Mouse (Mus musculus) liver, embryonic 15.5 days (tissue): ENCODE measurements around the gene Crb3. TPM values are rescaled to one million over a fixed set of nuclear protein-coding genes. Genes with fewer than 3 reads are reported as not detected.

Experiments
- ATAC-seq: fragments of 200-750 bp; cut with Nextera tagmentation; 2 replicates; pipeline ENCODE4 v1.8.0; 2017; ENCODE audit warnings: moderate number of reproducible peaks, mild to moderate bottlenecking, moderate library complexity; ENCODE audit not compliant: insufficient read depth
- H3K27ac ChIP-seq: fragments of 300-500 bp; sonication (generic); replicated peaks from 2 replicates; pipeline ENCODE4 v1.5.1; 2015; ENCODE audit warnings: mild to moderate bottlenecking, inconsistent platforms
- H3K27me3 ChIP-seq: fragments of 300-500 bp; sonication (generic); 2 replicates; pipeline ENCODE4 v1.6.1; 2015; ENCODE audit warnings: mild to moderate bottlenecking, inconsistent platforms
- H3K36me3 ChIP-seq: fragments of 300-500 bp; sonication (generic); replicated peaks from 2 replicates; pipeline ENCODE4 v1.6.1; 2015; ENCODE audit warnings: moderate library complexity, mild to moderate bottlenecking, inconsistent platforms
- H3K4me1 ChIP-seq: fragments of 300-500 bp; sonication (generic); replicated peaks from 2 replicates; pipeline ENCODE4 v1.6.1; 2015; ENCODE audit warnings: inconsistent platforms
- H3K4me2 ChIP-seq: fragments of 300-500 bp; sonication (generic); 2 replicates; pipeline ENCODE4 v1.6.1; 2015; ENCODE audit warnings: moderate library complexity, mild to moderate bottlenecking, inconsistent platforms
- H3K4me3 ChIP-seq: fragments of 300-500 bp; sonication (generic); replicated peaks from 2 replicates; pipeline ENCODE4 v1.5.1; 2015; ENCODE audit warnings: mild to moderate bottlenecking, inconsistent platforms
- H3K9ac ChIP-seq: fragments of 300-500 bp; sonication (generic); 2 replicates; pipeline ENCODE4 v1.6.1; 2015; ENCODE audit warnings: moderate library complexity, mild to moderate bottlenecking, inconsistent platforms
- H3K9me3 ChIP-seq: fragments of 300-500 bp; sonication (generic); replicated peaks from 2 replicates; pipeline ENCODE4 v1.6.1; 2016; ENCODE audit warnings: inconsistent platforms
- WGBS: fragments of 180-500 bp; shearing (Covaris S2); methylation state at CpG from one replicate; pipeline ENCODE4 v1.1.7; 2015; ENCODE audit warnings: mixed read lengths; ENCODE audit not compliant: insufficient replicate concordance; 5-methylcytosine and 5-hydroxymethylcytosine counted together
- polyA plus RNA-seq: library from polyadenylated mRNA; unstranded; fragments of >200 nt; fragmentation: Nextera tagmentation; extraction: Ambion mirVana; gene quantifications from 2 replicates; pipeline ENCODE4 v1.2.1, GENCODE M21; 2015

The Crb3 gene
- polyA plus RNA-seq, 1 experiment from 2014 or later = 11.2 TPM

- H3K36me3 ChIP-seq = no peaks in the 10 kb centered on the region
- no peak overlapping the region for H3K4me2 ChIP-seq
- WGBS = 65% methylated on average over 5 of the region's 5 CpGs
- H3K27me3 ChIP-seq = peaks cover 45% of the 10 kb centered on the region
- ATAC-seq = no peak
- H3K4me3 ChIP-seq = no peak overlapping the region
- H3K4me1 ChIP-seq = peaks cover 10% of the 10 kb centered on the region
- no peaks in the 10 kb centered on the region for H3K9me3 ChIP-seq
- no peak overlapping the region for H3K27ac ChIP-seq
- H3K9ac ChIP-seq = no peak overlapping the region
Observed at GRCm38 (mm10) chr17:57107064-57107463, 48.2 kb downstream of the Crb3 start.

GRCm38 (mm10) chr17:57108040-57108665, 49.2 kb downstream of the Crb3 start:
- no peaks in the 10 kb centered on the region for H3K9me3 ChIP-seq
- H3K4me2 ChIP-seq = no peak overlapping the region
- no peak for ATAC-seq
- H3K4me1 ChIP-seq = peaks cover 10% of the 10 kb centered on the region
- H3K27me3 ChIP-seq = peaks cover 45% of the 10 kb centered on the region
- 56% methylated on average over 7 of the region's 7 CpGs for WGBS
- no peak overlapping the region for H3K4me3 ChIP-seq
- no peaks in the 10 kb centered on the region for H3K36me3 ChIP-seq
- no peak overlapping the region for H3K9ac ChIP-seq
- H3K27ac ChIP-seq = no peak overlapping the region

DNA sequence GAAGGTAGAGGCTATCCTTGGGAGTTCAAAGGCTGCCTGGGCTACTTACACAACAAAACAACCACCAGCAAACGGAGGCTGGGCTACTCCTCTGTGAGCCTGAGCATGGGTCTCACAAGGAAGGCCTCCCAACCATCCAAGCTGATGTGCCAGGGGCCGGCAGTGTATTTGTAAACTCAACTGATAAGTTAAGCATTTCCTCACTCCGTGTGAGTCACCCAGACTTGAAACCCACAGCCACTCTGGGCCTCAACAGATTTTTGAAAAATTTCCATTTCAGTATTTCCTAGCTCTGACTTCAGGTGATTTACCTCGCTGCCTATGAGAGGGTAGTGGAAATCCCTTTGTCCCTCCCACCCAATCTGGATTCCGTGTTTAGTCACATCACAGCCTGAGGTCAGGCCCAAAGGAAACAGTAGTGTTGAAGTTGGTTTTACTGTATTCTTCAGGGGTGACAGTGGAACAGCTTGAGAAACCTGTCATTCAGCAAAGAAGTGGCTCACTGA, 49.8 kb downstream of the Crb3 start:
- Histone ChIP-seq H3K9ac (no peak overlapping the region), H3K36me3 (no peaks in the 10 kb centered on the region), H3K4me1 (peaks cover 10% of the 10 kb centered on the region), H3K27ac (no peak overlapping the region), H3K9me3 (no peaks in the 10 kb centered on the region), H3K4me3 (no peak overlapping the region), H3K4me2 (no peak overlapping the region), H3K27me3 (peaks cover 43% of the 10 kb centered on the region)
- 39% methylated on average over 5 of the region's 5 CpGs for WGBS
- ATAC-seq = no peak

DNA sequence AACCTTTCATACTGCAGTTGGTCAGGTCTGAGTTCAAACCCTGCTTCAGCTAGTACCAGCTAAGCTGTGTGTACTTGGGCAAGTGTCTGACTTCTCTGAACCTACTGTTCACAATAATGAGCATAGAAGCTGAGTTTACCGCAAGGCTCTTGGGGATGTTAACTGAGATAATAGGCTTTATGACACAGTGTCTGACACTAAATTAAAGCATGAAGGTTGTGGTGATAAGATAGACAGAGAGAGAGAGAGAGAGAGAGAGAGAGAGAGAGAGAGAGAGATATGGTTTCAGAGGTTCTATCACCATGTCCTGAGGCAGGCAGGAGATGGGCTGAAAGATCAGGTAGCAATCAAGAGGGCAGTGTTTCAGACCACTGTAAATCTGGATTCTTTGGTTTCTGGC, 51.1 kb downstream of the Crb3 start:
- Histone ChIP-seq H3K27ac (no peak overlapping the region), H3K9ac (no peak overlapping the region), H3K4me1 (peaks cover 10% of the 10 kb centered on the region), H3K27me3 (peaks cover 41% of the 10 kb centered on the region), H3K4me3 (no peak overlapping the region), H3K36me3 (no peaks in the 10 kb centered on the region), H3K9me3 (no peaks in the 10 kb centered on the region), H3K4me2 (no peak overlapping the region)
- WGBS = 22% methylated on average over 1 of the region's 1 CpGs
- ATAC-seq = no peak

DNA sequence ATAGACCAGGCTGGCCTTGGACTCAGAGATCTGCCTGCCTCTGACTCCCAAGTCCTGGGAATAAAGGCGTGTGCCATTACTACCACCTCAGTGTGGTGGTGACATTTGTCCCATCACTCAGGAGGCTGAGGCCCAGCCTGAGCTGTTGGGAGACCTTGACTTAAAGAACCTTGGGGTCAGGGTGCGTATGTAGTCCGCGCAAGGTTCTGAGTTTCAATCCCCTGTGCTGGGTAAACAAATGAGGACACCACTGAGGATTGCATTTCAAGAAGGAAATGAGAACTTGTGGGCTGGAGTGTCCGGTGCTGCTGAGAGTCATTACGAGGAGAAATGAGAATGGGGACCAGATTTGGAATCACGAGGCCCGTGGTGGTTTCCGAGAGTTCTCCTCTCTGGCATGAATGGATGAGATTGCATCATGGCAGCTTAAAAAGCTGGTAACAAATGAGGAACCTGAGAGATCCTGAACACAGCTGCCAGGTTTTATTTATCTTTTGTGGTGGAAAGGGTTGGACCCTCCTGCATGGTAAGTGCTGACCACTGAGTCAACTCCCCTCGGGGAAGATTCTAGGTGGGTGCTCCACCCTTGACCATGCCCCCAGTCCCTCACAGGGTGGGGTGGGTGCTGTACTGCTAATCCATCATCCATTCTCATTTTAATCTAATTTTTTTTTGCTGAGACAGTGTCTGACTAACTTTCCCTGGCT, 54.0 kb downstream of the Crb3 start:
- H3K9ac ChIP-seq = no peak overlapping the region
- H3K4me3 ChIP-seq = no peak overlapping the region
- H3K27ac ChIP-seq = no peak overlapping the region
- no peaks in the 10 kb centered on the region for H3K4me1 ChIP-seq
- peaks cover 24% of the 10 kb centered on the region for H3K27me3 ChIP-seq
- H3K9me3 ChIP-seq = no peaks in the 10 kb centered on the region
- H3K4me2 ChIP-seq = no peak overlapping the region
- 51% methylated on average over 10 of the region's 10 CpGs for WGBS
- ATAC-seq = no peak
- H3K36me3 ChIP-seq = no peaks in the 10 kb centered on the region

Other genes with a start within 250 kb of the Crb3 start
- 11.9 and 14.6 TPM in 2 replicates for gene Rfx2, start 228.1 kb upstream of the Crb3 start, polyA plus RNA-seq
- gene Acsbg2, start 184.7 kb upstream of the Crb3 start, polyA plus RNA-seq = not detected in 2 replicates
- gene 1700061G19Rik, start 183.6 kb upstream of the Crb3 start, polyA plus RNA-seq = 0.03 and 0.07 TPM in 2 replicates
- gene Mllt1, start 123.7 kb upstream of the Crb3 start, polyA plus RNA-seq = 9.0 and 10.2 TPM in 2 replicates
- gene Acer1, start 77.0 kb upstream of the Crb3 start, polyA plus RNA-seq = not detected in 2 replicates
- 67.8 and 75.8 TPM in 2 replicates for gene Clpp, start 68.8 kb upstream of the Crb3 start, polyA plus RNA-seq
- 15.4 and 17.0 TPM in 2 replicates for gene Alkbh7, start 61.8 kb upstream of the Crb3 start, polyA plus RNA-seq
- gene Pspn, start 59.1 kb upstream of the Crb3 start, polyA plus RNA-seq = not detected in 2 replicates
- gene Gtf2f1, start 47.8 kb upstream of the Crb3 start, polyA plus RNA-seq = 46.8 and 48.8 TPM in 2 replicates
- 0.20 and 0.36 TPM in 2 replicates for gene Gm17949, start 47.6 kb upstream of the Crb3 start, polyA plus RNA-seq
- gene Khsrp, start 27.6 kb upstream of the Crb3 start, polyA plus RNA-seq = 20.9 and 21.4 TPM in 2 replicates
- gene Slc25a41, start 17.5 kb upstream of the Crb3 start, polyA plus RNA-seq = not detected in 2 replicates
- gene Slc25a23, start 758 bp downstream of the Crb3 start, polyA plus RNA-seq = 4.9 and 7.0 TPM in 2 replicates
- gene Dennd1c, start 19.4 kb downstream of the Crb3 start, polyA plus RNA-seq = 2.6 and 4.2 TPM in 2 replicates
- gene Tubb4a, start 28.7 kb downstream of the Crb3 start, polyA plus RNA-seq = 0.29 and 0.31 TPM in 2 replicates
- gene Tnfsf9, start 46.2 kb downstream of the Crb3 start, polyA plus RNA-seq = 0.71 and 0.76 TPM in 2 replicates
- gene Cd70, start 90.7 kb downstream of the Crb3 start, polyA plus RNA-seq = not detected in 2 replicates
- 1.3 and 1.4 TPM in 2 replicates for gene Tnfsf14, start 135.1 kb downstream of the Crb3 start, polyA plus RNA-seq
- gene C3, start 169.0 kb downstream of the Crb3 start, polyA plus RNA-seq = 369 and 468 TPM in 2 replicates
- gene Gpr108, start 189.3 kb downstream of the Crb3 start, polyA plus RNA-seq = 11.9 and 12.0 TPM in 2 replicates
- gene Trip10, start 190.3 kb downstream of the Crb3 start, polyA plus RNA-seq = 8.1 and 9.8 TPM in 2 replicates
- gene Vav1, start 220.0 kb downstream of the Crb3 start, polyA plus RNA-seq = 13.8 and 14.5 TPM in 2 replicates